Mouse (Mus musculus) erythroblast, embryonic 14.5 days (primary cell): Measurements from ENCODE around the gene Tenm3.

Experiments used
- GATA1 ChIP-seq: IDR thresholded peaks from 2 replicates; pipeline ENCODE4 v1.6.1; 2012; ENCODE audit warnings: low read length, inconsistent platforms, mixed read lengths
- TAL1 ChIP-seq: IDR thresholded peaks from 3 replicates; pipeline ENCODE4 v1.6.1; 2012; ENCODE audit warnings: low read length, inconsistent platforms, mixed read lengths

GRCm38 (mm10) chr8:48492491-48492890 lies 351.3 kb downstream of the Tenm3 start:
- TF ChIP-seq GATA1 (no peak), TAL1 (no peak)
